Mouse (Mus musculus) gastrocnemius, postnatal 10 days (tissue): ENCODE data around the gene Olfr486. TPM values are rescaled to one million over a fixed set of nuclear protein-coding genes. Genes with fewer than 3 reads are reported as not detected.
"Not testable (repeated sequence)": the region's sequence is repeated elsewhere in the genome, so short reads cannot be mapped to it uniquely, and the experiment has no call there.

Experiments
- DNase-seq: peaks from one replicate; pipeline ENCODE4 v3.0.0; 2021; ENCODE audit warnings: mixed read lengths
- long read RNA-seq, 2 experiments: library from polyadenylated mRNA; stranded (forward); transcript quantifications; one replicate each; pipeline ENCODE4 v2.0.0; 2021
- total RNA-seq, 2 experiments: library from RNA; stranded (reverse); gene quantifications; 2 replicates each; pipeline ENCODE4 v1.2.3; 2021

Gene Olfr486
- not detected for total RNA-seq
- long read RNA-seq, experiment 1: 0 reads
- long read RNA-seq, experiment 2: 0 reads

- not testable (repeated sequence) for DNase-seq
Measured at GRCm38 (mm10) chr7:108172642-108173041, at the start of gene Olfr486. Gene Olfr486, minus strand, starts transcription at chr7:108172742.

DNA sequence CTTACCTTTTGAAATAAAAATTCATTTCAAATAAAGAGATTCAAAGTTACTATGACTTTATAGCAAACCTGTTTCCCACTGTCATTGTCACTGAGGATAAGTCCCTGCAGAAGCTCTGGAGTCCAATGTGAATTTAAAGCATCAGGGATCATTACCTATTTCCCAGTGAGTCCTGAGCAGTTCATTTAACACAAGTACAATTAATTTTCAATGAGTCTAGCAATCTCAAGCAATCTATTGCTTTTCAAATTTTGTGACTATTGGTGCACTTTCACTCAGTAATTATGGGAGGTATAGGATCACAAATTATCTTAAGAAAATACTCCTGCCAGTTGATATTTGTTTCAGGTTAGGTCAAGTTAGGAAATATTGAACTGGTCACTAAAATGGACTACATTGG lies 42.0 kb upstream of the Olfr486 start, which contains the start of gene Olfr487:
Olfr487 (minus strand) TSS at position 101 of the 400 bp plus-strand sequence.
- DNase-seq: not testable (repeated sequence)

DNA sequence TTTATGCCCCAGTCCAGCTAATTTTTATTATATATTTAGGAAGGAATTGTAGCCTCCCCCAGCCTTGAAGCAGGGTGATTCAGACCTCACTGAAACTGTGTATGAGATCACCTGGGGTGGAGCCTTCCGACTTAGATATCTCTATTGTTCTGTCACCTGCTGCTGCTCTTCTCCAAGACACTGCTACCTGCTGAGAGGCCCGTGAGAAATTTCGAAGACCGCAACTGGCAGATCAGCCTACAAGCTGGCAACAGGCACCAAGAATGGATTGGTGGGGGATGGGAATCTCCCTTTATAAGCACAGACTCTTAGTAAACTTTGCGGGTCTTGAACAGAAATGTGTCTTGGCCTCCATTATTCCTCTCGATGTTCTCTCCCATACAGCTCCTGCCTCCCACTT lies 24.4 kb upstream of the Olfr486 start:
- DNase-seq: no peak

DNA sequence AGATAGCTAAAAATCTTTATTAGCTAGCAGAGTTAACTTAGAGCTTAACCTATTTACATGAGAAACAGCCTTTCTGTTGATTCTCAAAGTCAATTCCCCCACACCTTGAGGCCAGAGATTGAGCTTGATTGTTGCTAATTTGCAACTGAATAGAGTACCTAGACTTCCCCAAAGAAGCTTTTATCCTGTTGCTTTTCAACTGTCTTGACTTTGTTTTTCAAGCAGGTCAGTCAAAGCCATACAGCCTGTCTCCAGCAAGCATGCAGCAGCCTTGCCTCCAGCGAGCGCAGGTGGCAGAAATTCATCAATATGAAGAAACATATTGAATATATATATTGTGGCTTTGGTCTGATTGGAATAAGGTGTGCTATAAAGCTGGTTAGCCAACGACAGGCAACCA lies 23.8 kb upstream of the Olfr486 start:
- DNase-seq: not testable (repeated sequence)

- not testable (repeated sequence) for DNase-seq
Measured at GRCm38 (mm10) chr7:108192714-108193113, 20.2 kb upstream of the Olfr486 start.

- not testable (repeated sequence) for DNase-seq
Measured at GRCm38 (mm10) chr7:108191196-108191595, 18.7 kb upstream of the Olfr486 start.

- not testable (repeated sequence) for DNase-seq
Measured at GRCm38 (mm10) chr7:108185237-108185636, 12.7 kb upstream of the Olfr486 start.

GRCm38 (mm10) chr7:108184401-108184800 lies 11.9 kb upstream of the Olfr486 start:
- DNase-seq: not testable (repeated sequence)

DNA sequence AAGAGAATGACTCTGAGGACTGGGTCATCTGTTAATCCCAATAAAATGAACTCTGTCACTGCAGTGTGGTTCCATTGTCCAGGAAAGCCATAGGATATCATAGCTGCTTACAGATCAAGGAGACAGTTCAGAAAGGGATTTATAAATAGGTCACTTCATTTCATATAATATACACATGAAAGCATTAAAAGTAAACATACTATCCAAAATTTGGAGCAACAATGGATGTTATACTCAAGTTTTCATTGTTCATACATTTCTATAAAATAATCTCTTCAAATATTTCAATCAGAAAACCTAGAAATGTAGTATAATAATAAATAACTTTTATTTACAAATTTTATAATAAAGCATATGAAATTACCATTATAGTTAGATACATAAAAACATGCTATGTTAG lies 12.8 kb downstream of the Olfr486 start, which contains the start of gene Olfr485:
Olfr485 (minus strand) TSS at position 101 of the 400 bp plus-strand sequence.
- DNase-seq: no peak

- DNase-seq: no peak
Measured at GRCm38 (mm10) chr7:108127349-108127748, 45.2 kb downstream of the Olfr486 start, which contains the start of gene Olfr484. Gene Olfr484, minus strand, starts transcription at chr7:108127449.

Other genes with a start within 250 kb of the Olfr486 start
- gene Olfr473, start 242.3 kb downstream of the Olfr486 start, total RNA-seq: not detected
- not detected for gene Olfr474, start 218.1 kb downstream of the Olfr486 start, total RNA-seq
- not detected for gene Olfr476, start 207.9 kb downstream of the Olfr486 start, total RNA-seq
- gene Olfr477, start 186.0 kb downstream of the Olfr486 start, total RNA-seq: not detected
- gene Olfr478, start 138.8 kb downstream of the Olfr486 start, total RNA-seq: not detected
- not detected for gene Olfr479, start 122.0 kb downstream of the Olfr486 start, total RNA-seq
- gene Olfr480, start 105.4 kb downstream of the Olfr486 start, total RNA-seq: not detected
- not detected for gene Olfr481, start 92.9 kb downstream of the Olfr486 start, total RNA-seq
- 1 to 10 TPM in 1 of 2 experiments, under 1 TPM in 1; 0.63 to 1.0 TPM for gene Olfr482, start 75.2 kb downstream of the Olfr486 start, total RNA-seq
- not detected for gene Olfr483, start 71.9 kb downstream of the Olfr486 start, total RNA-seq
- not detected for gene Olfr484, start 45.3 kb downstream of the Olfr486 start, total RNA-seq
- gene Olfr485, start 12.9 kb downstream of the Olfr486 start, total RNA-seq: not detected
- not detected for gene Olfr487, start 41.9 kb upstream of the Olfr486 start, total RNA-seq
- gene Olfr488, start 85.6 kb upstream of the Olfr486 start, total RNA-seq: not detected
- gene Olfr490, start 116.2 kb upstream of the Olfr486 start, total RNA-seq: not detected
- gene Olfr491, start 140.7 kb upstream of the Olfr486 start, total RNA-seq: not detected
- gene Olfr492, start 150.9 kb upstream of the Olfr486 start, total RNA-seq: not detected
- gene Olfr493, start 174.2 kb upstream of the Olfr486 start, total RNA-seq: not detected
- gene Olfr494, start 192.6 kb upstream of the Olfr486 start, total RNA-seq: not detected
- not detected for gene Olfr495, start 220.4 kb upstream of the Olfr486 start, total RNA-seq
- not detected for gene Olfr497, start 247.7 kb upstream of the Olfr486 start, total RNA-seq